Mouse (Mus musculus): ENCODE data around the gene Unc5a.

DNA sequence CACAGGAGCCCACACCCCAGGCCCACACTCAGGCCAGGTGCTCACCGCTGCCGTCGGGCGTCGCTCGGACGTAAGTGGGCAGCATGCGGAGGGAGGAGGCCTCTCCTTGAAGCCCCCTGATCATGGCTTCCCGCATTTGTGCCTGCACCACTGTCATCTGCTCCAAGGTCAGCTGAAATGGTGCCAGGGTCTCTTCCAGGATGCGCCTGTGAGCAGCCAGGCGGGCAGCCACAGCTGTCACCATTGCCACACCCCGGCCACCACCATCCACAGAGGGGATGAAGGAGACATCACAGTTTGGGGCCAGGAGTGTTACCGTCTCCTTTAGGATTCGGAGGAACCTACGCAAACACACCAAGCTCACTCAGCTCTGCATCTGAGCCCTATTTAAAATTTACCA, 61.9 kb downstream of the Unc5a start:
- TF ChIP-seq CTCF (IDR thresholded peaks at IDR 0.05; ENCODE audit: borderline replicate concordance, extremely low read depth, insufficient read depth, insufficient read length) (no peak), POLR2A (IDR thresholded peaks at IDR 0.05; ENCODE audit: borderline replicate concordance, extremely low read depth, insufficient read depth, insufficient read length, poor library complexity, severe bottlenecking) (no peak)

All from brain, embryonic 14.5 days (tissue).